Comparison of ENCODE assay signal across 8 mouse cellular contexts in genomic region chr2:30711853-30712498, GRCm38 (mm10).
A peak's percentile ranks its signal among the peaks of the same experiment; 100 is the strongest.
DNase-seq lines count a peak whose midpoint lies in the region; ATAC-seq and TF ChIP-seq lines count a peak whose summit lies in the region.

No protein-coding gene starts in this region.

- peak overlapping the region; percentile 75 for H3K9ac ChIP-seq in embryonic facial prominence, embryonic 14.5 days (ENCODE audit: low read depth, low read length)
- H3K9ac ChIP-seq in heart, embryonic 12.5 days: peak overlapping the region; percentile 87
- H3K9ac ChIP-seq in kidney, embryonic 15.5 days: peak overlapping the region; percentile 66
- H3K9ac ChIP-seq in liver, embryonic 14.5 days (replicated peaks): peak overlapping the region; percentile 5; the same call in 1 of the 2 replicates
- peak overlapping the region; percentile 78 for H3K9ac ChIP-seq in neural tube, embryonic 11.5 days (ENCODE audit: low read length)

- TF ChIP-seq CTCF in liver, embryonic 14.5 days (IDR thresholded peaks at IDR 0.05; ENCODE audit: low read depth): no peak

- H3K27me3 ChIP-seq in embryonic facial prominence, embryonic 14.5 days (replicated peaks; ENCODE audit: control insufficient read depth, insufficient read depth, low read length): no peaks in the 10 kb centered on the region
- H3K27me3 ChIP-seq in heart, embryonic 12.5 days (replicated peaks): no peaks in the 10 kb centered on the region
- H3K27me3 ChIP-seq in kidney, embryonic 15.5 days: no peaks in the 10 kb centered on the region
- H3K27me3 ChIP-seq in liver, embryonic 14.5 days (ENCODE audit: control insufficient read depth, insufficient read depth, low read length): peaks cover 47% of the 10 kb centered on the region
- no peaks in the 10 kb centered on the region for H3K27me3 ChIP-seq in neural tube, embryonic 11.5 days (ENCODE audit: control insufficient read depth, insufficient read depth, low read length)

- DNase-seq in 416B (ENCODE audit: low read depth): peak; percentile 85
- DNase-seq in adrenal gland, postnatal 14 days: peak; percentile 97
- DNase-seq in embryonic facial prominence, embryonic 14.5 days (ENCODE audit: low spot score): peak; percentile 89
- DNase-seq in liver, embryonic 14.5 days (ENCODE audit: low read depth in 3 of 3, low spot score in 3 of 3): no peak
- DNase-seq in neural tube, embryonic 11.5 days (ENCODE audit: low spot score): peak; percentile 78
- DNase-seq in testis, postnatal 14 days (ENCODE audit: low spot score): peak; percentile 76

- H3K4me1 ChIP-seq in embryonic facial prominence, embryonic 14.5 days (ENCODE audit: control insufficient read depth, insufficient read depth, low read length): peaks cover 65% of the 10 kb centered on the region
- peaks cover 64% of the 10 kb centered on the region for H3K4me1 ChIP-seq in heart, embryonic 12.5 days (replicated peaks)
- H3K4me1 ChIP-seq in kidney, embryonic 15.5 days: peaks cover 85% of the 10 kb centered on the region
- H3K4me1 ChIP-seq in liver, embryonic 14.5 days (replicated peaks; ENCODE audit: control insufficient read depth in 2 of 2, insufficient read depth in 2 of 2, low read length in 1 of 2): peaks cover 0 to 10% of the 10 kb centered on the region in 2 experiments; a peak in 2 of 4 replicates
- peaks cover 53% of the 10 kb centered on the region for H3K4me1 ChIP-seq in neural tube, embryonic 11.5 days (ENCODE audit: control insufficient read depth, insufficient read depth, low read length)

- peak overlapping the region; percentile 47 for H3K4me3 ChIP-seq in embryonic facial prominence, embryonic 14.5 days (ENCODE audit: low read depth, low read length)
- H3K4me3 ChIP-seq in heart, embryonic 12.5 days: peak overlapping the region; percentile 55
- peak overlapping the region; percentile 51 for H3K4me3 ChIP-seq in kidney, embryonic 15.5 days (replicated peaks)
- peak overlapping the region; percentile 19 to 42 for H3K4me3 ChIP-seq in liver, embryonic 14.5 days (ENCODE audit: insufficient read depth in 1 of 2, low read depth in 2 of 2, low read length in 2 of 2)
- peak overlapping the region; percentile 38 for H3K4me3 ChIP-seq in neural tube, embryonic 11.5 days (ENCODE audit: low read depth, low read length)

- peak; percentile 35; the same call in 1 of the 2 replicates for ATAC-seq in embryonic facial prominence, embryonic 14.5 days (ENCODE audit: low read depth)
- ATAC-seq in heart, embryonic 12.5 days (ENCODE audit: insufficient number of reproducible peaks, low FRiP score): peak; percentile 63
- peak; percentile 33 for ATAC-seq in kidney, embryonic 15.5 days (replicated peaks; ENCODE audit: low FRiP score)
- 0 out of 2 replicates have a peak, but pooled peaks have one; percentile 16 for ATAC-seq in liver, embryonic 14.5 days (ENCODE audit: insufficient read depth)
- ATAC-seq in neural tube, embryonic 11.5 days (ENCODE audit: insufficient read depth, low FRiP score, low TSS enrichment): peak; percentile 58

- H3K4me2 ChIP-seq in embryonic facial prominence, embryonic 14.5 days (ENCODE audit: low read depth, low read length): peak overlapping the region; percentile 84
- peak overlapping the region; percentile 92 for H3K4me2 ChIP-seq in heart, embryonic 12.5 days
- peak overlapping the region; percentile 83 for H3K4me2 ChIP-seq in kidney, embryonic 15.5 days
- H3K4me2 ChIP-seq in liver, embryonic 14.5 days (ENCODE audit: low read depth): peak overlapping the region; percentile 63
- H3K4me2 ChIP-seq in neural tube, embryonic 11.5 days (ENCODE audit: low read depth): peak overlapping the region; percentile 78

- WGBS in embryonic facial prominence, embryonic 14.5 days: under 1% methylated on average over 17 of the region's 63 CpGs
- WGBS in heart, embryonic 12.5 days: under 1% methylated on average over 61 of the region's 63 CpGs
- under 1% methylated on average over 55 of the region's 63 CpGs for whole genome bisulfite sequencing in kidney, embryonic 15.5 days
- WGBS in liver, embryonic 14.5 days (ENCODE audit: insufficient replicate concordance): under 1% methylated on average over 63 of the region's 63 CpGs
- WGBS in neural tube, embryonic 11.5 days: under 1% methylated on average over 49 of the region's 63 CpGs

- H3K27ac ChIP-seq in embryonic facial prominence, embryonic 14.5 days (replicated peaks; ENCODE audit: low read depth, low read length): peak overlapping the region; percentile 92
- peak overlapping the region; percentile 92 for H3K27ac ChIP-seq in heart, embryonic 12.5 days (ENCODE audit: poor library complexity, severe bottlenecking)
- H3K27ac ChIP-seq in kidney, embryonic 15.5 days: peak overlapping the region; percentile 97
- H3K27ac ChIP-seq in liver, embryonic 14.5 days: no peak overlapping the region
- peak overlapping the region; percentile 94 for H3K27ac ChIP-seq in neural tube, embryonic 11.5 days (ENCODE audit: low read depth, low read length)

- H3K9me3 ChIP-seq in embryonic facial prominence, embryonic 14.5 days (ENCODE audit: control insufficient read depth, low read length): no peaks in the 10 kb centered on the region
- no peaks in the 10 kb centered on the region for H3K9me3 ChIP-seq in heart, embryonic 12.5 days (replicated peaks)
- H3K9me3 ChIP-seq in kidney, embryonic 15.5 days (replicated peaks): no peaks in the 10 kb centered on the region
- H3K9me3 ChIP-seq in liver, embryonic 14.5 days (ENCODE audit: control insufficient read depth, low read length): no peaks in the 10 kb centered on the region
- no peaks in the 10 kb centered on the region for H3K9me3 ChIP-seq in neural tube, embryonic 11.5 days (ENCODE audit: control insufficient read depth, low read length)

- H3K36me3 ChIP-seq in embryonic facial prominence, embryonic 14.5 days (ENCODE audit: control insufficient read depth, insufficient read depth, low read length): no peaks in the 10 kb centered on the region
- H3K36me3 ChIP-seq in heart, embryonic 12.5 days: no peaks in the 10 kb centered on the region
- H3K36me3 ChIP-seq in kidney, embryonic 15.5 days: no peaks in the 10 kb centered on the region
- no peaks in the 10 kb centered on the region for H3K36me3 ChIP-seq in liver, embryonic 14.5 days (replicated peaks; ENCODE audit: control insufficient read depth, insufficient read depth, low read depth)
- H3K36me3 ChIP-seq in neural tube, embryonic 11.5 days (ENCODE audit: control insufficient read depth, insufficient read depth, low read length): no peaks in the 10 kb centered on the region

- no peak for TF ChIP-seq EP300 in liver, embryonic 14.5 days (IDR thresholded peaks at IDR 0.05; ENCODE audit: low read depth)

Comparison
In these comparisons a context has a peak if more than half of its experiments do, and no peak if none do; other contexts are left out.
1. DNase-seq: peak in 416B (single experiment), adrenal gland, postnatal 14 days (single experiment), embryonic facial prominence, embryonic 14.5 days (single experiment), neural tube, embryonic 11.5 days (single experiment) and testis, postnatal 14 days (single experiment); none in liver, embryonic 14.5 days (0 of 3).
2. H3K9ac ChIP-seq: peak in every context shown above with its lines; median percentile 87 in heart, embryonic 12.5 days; 78 in neural tube, embryonic 11.5 days; 75 in embryonic facial prominence, embryonic 14.5 days; 66 in kidney, embryonic 15.5 days; 5 in liver, embryonic 14.5 days.
3. Peak in every context shown above with its lines, with median percentiles within 50 percentile points of each other: ATAC-seq, H3K4me2 ChIP-seq and H3K4me3 ChIP-seq.